Mouse (Mus musculus): ENCODE measurements at regions not wholly inside any gene's neighbourhood (a gene's known extent, or its start where the extent isn't known, plus 50 kb on each side); places are given as distances from the start of the nearest gene placed in this dataset.
A peak's percentile ranks its signal among the peaks of the same experiment; 100 is the strongest.

DNA sequence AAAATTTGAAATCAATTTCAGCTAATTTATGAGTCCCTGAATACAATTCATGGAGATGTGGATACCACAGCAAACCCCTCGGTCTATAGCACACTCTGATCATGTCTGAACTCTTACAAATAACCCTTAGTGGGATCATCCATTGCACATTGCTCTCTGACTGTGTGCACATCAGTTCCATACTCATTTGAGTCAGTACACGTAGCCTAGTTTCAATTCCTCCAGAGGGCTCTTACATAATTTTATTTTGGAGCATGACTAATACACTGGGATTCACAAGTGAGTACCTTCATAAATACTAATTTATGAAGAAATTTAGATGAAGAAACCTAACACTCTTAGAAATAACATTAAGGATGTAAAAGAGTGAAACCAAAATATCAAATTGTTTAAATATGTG is 978.3 kb downstream of the Pdha2 start:
- WGBS: 67% methylated on average over 2 of the region's 2 CpGs
- no peaks in the 10 kb centered on the region for H3K27me3 ChIP-seq
- no peak overlapping the region for H3K27ac ChIP-seq

GRCm38 (mm10) chr3:140239276-140239675 is 972.9 kb downstream of the Pdha2 start:
- Histone ChIP-seq H3K4me2 (no peak overlapping the region), H3K4me3 (no peak overlapping the region), H3K4me1 (replicated peaks) (no peaks in the 10 kb centered on the region), H3K9ac (no peak overlapping the region), H3K27ac (no peak overlapping the region), H3K27me3 (no peaks in the 10 kb centered on the region), H3K9me3 (replicated peaks) (no peaks in the 10 kb centered on the region), H3K36me3 (no peaks in the 10 kb centered on the region)
- ATAC-seq (replicated peaks; ENCODE audit: insufficient number of reproducible peaks, insufficient read depth, low FRiP score, low read depth): no peak
- WGBS: 59% methylated on average over 1 of the region's 1 CpGs

More for the DNA sequence above, 978.3 kb downstream of the Pdha2 start:
- H3K4me3 ChIP-seq: no peak overlapping the region
- H3K4me1 ChIP-seq (replicated peaks): no peaks in the 10 kb centered on the region
- no peaks in the 10 kb centered on the region for H3K36me3 ChIP-seq
- H3K9me3 ChIP-seq (replicated peaks): no peaks in the 10 kb centered on the region
- H3K9ac ChIP-seq: no peak overlapping the region
- H3K4me2 ChIP-seq: no peak overlapping the region
- no peak for ATAC-seq (replicated peaks; ENCODE audit: insufficient number of reproducible peaks, insufficient read depth, low FRiP score, low read depth)

Small RNA genes in the stretch of these regions (microRNA-seq; reads per million reads assigned to microRNA genes)
- 101 reads per million, percentile 50 among the genes with 10 or more reads in this experiment for gene Mir7j
